Mouse (Mus musculus) lung, postnatal 10 days (tissue): ENCODE data around the gene Nt5dc1.
"Not testable (repeated sequence)": the region's sequence is repeated elsewhere in the genome, so short reads cannot be mapped to it uniquely, and the experiment has no call there.

Experiments
- DNase-seq: peaks from one replicate; pipeline ENCODE4 v3.0.0; 2021

The Nt5dc1 gene

GRCm38 (mm10) chr10:34418204-34418756, at the start of gene Nt5dc1:
TSS of gene Nt5dc1 (minus strand) at chr10:34418552.
- DNase-seq, result peak; percentile 95

GRCm38 (mm10) chr10:34464321-34464720, 46.0 kb upstream of the Nt5dc1 start:
- no peak for DNase-seq

DNA sequence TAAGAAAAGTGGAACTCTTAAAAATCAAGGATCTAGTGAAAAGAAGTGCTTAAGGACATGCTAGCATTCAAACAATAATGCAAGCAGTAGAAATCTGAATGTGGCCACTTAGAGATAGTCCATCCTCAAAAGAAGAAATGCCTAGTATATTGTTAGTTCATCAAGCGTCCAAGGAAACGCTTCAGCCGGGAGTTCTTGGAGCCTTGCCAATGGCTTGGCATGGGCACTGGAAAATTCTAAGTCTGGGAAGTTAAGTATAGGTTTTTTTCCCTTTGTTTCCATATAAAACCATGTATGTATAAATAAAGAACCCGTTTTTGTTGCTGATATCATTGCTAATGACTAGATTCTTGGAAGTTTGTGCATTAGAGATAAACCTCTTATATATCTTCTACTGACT, 43.1 kb upstream of the Nt5dc1 start:
- peak; percentile 45 for DNase-seq

- no peak for DNase-seq
Observed at GRCm38 (mm10) chr10:34449469-34449868, 31.1 kb upstream of the Nt5dc1 start.

DNA sequence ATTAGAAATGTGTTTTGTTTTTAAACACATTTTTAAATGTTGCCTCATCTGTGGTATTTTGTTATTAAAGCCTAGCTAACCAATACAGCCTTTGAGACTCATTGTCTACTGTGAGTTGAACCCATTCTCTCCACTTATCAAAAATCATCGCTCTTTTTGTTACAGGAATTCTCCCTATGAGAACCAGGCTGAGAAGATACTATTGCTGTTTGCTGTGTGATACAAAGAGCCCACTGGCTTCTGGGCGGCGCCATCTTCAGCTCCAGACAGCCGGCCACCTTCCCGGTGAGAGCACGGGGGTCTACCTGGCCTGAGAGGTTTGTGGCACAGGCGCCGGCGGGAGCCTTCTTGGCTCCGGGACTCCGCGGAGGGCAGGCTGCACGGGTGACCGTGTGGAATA, 15.8 kb upstream of the Nt5dc1 start:
- not testable (repeated sequence) for DNase-seq

DNA sequence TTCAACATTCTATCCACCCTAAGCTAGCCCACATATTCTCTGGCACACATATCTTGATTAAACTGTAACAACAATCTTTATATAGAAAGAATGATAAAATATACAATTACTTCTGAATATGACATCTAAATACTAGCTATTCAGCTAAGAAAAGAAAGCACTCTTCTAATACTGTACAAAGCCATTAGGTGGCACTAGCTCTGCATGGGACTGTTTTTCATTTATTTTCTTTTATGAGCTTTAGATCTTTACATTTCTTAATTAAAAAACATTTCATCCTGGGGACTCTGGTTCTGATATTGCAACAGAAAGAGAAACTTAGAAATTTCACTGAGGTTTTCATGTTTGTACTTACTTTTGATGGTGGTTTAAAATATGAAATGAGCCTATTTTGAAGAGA, 13.4 kb upstream of the Nt5dc1 start:
- no peak for DNase-seq

DNA sequence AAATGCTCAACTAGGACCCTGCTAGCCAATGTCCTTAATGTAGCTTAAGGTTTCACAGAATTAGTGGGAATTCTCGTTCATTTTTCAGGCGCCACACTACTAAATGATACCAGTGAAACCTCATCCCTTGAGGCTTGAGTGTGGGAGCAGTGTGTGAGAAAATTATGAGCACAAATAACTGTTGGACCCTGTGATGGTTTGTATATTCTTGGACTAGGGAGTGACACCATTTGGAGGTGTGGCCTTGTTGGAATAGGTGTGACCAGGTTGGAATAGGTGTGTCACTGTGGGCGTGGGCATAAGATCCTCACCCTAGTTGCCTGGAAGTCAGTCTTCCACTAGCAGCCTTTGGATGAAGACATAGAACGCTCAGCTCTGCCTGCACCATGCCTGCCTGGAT, 442 bp upstream of the Nt5dc1 start:
- DNase-seq, result not testable (repeated sequence)

- DNase-seq, result no peak
Observed at GRCm38 (mm10) chr10:34399267-34399666, 19.1 kb downstream of the Nt5dc1 start.

- DNase-seq, result no peak
Observed at GRCm38 (mm10) chr10:34396959-34397358, 21.4 kb downstream of the Nt5dc1 start.

GRCm38 (mm10) chr10:34389681-34390080, 28.7 kb downstream of the Nt5dc1 start, which contains the start of gene Col10a1:
TSS of gene Col10a1 (plus strand) at chr10:34389981.
- no peak for DNase-seq

DNA sequence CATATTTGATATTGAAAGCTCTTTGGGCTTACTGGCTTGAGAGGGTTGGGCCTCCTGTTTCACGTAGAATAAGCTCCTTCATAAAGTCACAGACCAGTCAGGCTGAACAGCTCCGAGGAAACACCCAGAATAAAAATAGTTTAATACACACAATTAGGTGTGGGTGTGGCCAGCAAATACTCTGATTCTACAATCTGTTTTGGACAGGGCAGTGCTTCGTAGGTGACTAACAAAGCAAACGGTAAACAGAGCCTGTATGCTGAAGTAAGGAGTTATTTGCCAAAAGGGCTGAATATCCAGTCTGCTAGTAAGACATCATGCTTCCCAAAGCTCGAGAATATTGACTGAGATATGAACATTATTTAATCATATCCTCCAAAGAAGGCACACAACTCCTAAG, 32.7 kb downstream of the Nt5dc1 start:
- no peak for DNase-seq

DNA sequence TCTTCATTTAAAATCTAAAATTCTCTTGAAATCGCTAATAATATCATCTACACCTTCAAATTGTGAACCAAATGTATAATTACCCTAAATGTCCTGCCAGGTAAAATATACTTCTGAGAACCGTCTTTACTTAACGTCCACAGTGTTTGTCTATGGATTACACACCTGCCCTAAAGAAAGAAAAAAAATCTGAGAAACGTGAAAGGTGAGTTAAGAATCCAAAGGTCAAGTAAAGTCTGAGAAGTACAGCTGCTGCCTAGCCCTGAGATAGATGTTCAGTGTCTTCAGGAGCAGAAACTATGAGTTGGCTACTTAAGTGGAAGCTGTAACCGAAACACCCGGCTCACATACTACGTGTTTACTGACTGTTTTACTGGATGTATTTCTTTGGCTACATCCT, 45.0 kb downstream of the Nt5dc1 start:
- no peak for DNase-seq

GRCm38 (mm10) chr10:34368138-34368537, 50.2 kb downstream of the Nt5dc1 start:
- DNase-seq, result peak; percentile 5

- peak; percentile 42 for DNase-seq
Observed at GRCm38 (mm10) chr10:34363756-34364155, 54.6 kb downstream of the Nt5dc1 start.

- no peak for DNase-seq
Observed at GRCm38 (mm10) chr10:34358263-34358662, 60.1 kb downstream of the Nt5dc1 start.

- DNase-seq, result no peak
Observed at GRCm38 (mm10) chr10:34352166-34352565, 66.2 kb downstream of the Nt5dc1 start.

- DNase-seq, result no peak
Observed at GRCm38 (mm10) chr10:34341886-34342285, 76.5 kb downstream of the Nt5dc1 start.

DNA sequence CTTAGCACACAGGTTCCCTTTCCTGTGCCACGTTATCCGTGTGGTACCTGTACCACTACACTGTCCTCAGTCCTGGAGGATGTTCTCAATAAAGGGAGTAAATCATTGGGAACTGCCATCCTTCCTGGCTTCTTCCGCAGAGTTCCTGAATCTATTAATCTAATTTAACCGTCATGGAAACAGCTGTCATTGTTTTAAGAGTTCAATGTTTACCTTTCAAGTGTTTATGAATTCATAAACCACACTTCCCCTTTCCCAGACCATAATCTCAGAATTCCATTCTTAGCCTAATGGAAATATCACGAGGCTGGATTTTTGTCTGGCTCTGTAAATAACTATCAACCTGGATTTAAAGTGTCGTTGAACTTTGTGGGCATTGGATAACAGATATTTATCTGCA, 77.3 kb downstream of the Nt5dc1 start:
- DNase-seq, result no peak

- peak; percentile 63 for DNase-seq
Observed at GRCm38 (mm10) chr10:34328310-34328709, 90.0 kb downstream of the Nt5dc1 start.

- no peak for DNase-seq
Observed at GRCm38 (mm10) chr10:34327144-34327543, 91.2 kb downstream of the Nt5dc1 start.

- no peak for DNase-seq
Observed at GRCm38 (mm10) chr10:34326701-34327100, 91.7 kb downstream of the Nt5dc1 start.

GRCm38 (mm10) chr10:34320809-34321208, 97.5 kb downstream of the Nt5dc1 start:
- DNase-seq, result no peak

- no peak for DNase-seq
Observed at GRCm38 (mm10) chr10:34317217-34317606, 101.1 kb downstream of the Nt5dc1 start.

GRCm38 (mm10) chr10:34316571-34317216, 101.7 kb downstream of the Nt5dc1 start:
- peak; percentile 40 for DNase-seq

GRCm38 (mm10) chr10:34312536-34312935, 105.8 kb downstream of the Nt5dc1 start:
- no peak for DNase-seq
